Mouse (Mus musculus): ENCODE results near the gene Cbfb. TPM values are rescaled to one million over a fixed set of nuclear protein-coding genes. Genes with fewer than 3 reads are reported as not detected.
"Not testable (repeated sequence)": the region's sequence is repeated elsewhere in the genome, so short reads cannot be mapped to it uniquely, and the experiment has no call there.

The Cbfb gene
- polyA plus RNA-seq, 1 experiment from 2014 or later: 52.5 TPM

- H3K36me3 ChIP-seq (ENCODE audit: control insufficient read depth, insufficient read depth, low read length): peaks cover 3% of the 10 kb centered on the region; the same call in 1 of the 2 replicates
- H3K27ac ChIP-seq (ENCODE audit: low read depth): peak overlapping the region; percentile 99
- peak overlapping the region; percentile 98 for H3K9ac ChIP-seq (ENCODE audit: low read length)
- H3K4me2 ChIP-seq (ENCODE audit: low read length): peak overlapping the region; percentile 68
- H3K27me3 ChIP-seq (replicated peaks; ENCODE audit: control insufficient read depth, insufficient read depth, low read length): no peaks in the 10 kb centered on the region
- DNase-seq (ENCODE audit: low spot score) (no peak), ATAC-seq (replicated peaks; ENCODE audit: low FRiP score, low TSS enrichment, low read depth) (peak; percentile 42)
- WGBS: under 1% methylated on average over 5 of the region's 5 CpGs
- H3K4me1 ChIP-seq (replicated peaks; ENCODE audit: control insufficient read depth, insufficient read depth, low read length): peaks cover 9% of the 10 kb centered on the region
- H3K9me3 ChIP-seq (ENCODE audit: control insufficient read depth, low read length): no peaks in the 10 kb centered on the region
- peak overlapping the region; percentile 85 for H3K4me3 ChIP-seq (ENCODE audit: low read depth, low read length)
Measured at GRCm38 (mm10) chr8:105170041-105170380, 463 bp upstream of the Cbfb start.

DNA sequence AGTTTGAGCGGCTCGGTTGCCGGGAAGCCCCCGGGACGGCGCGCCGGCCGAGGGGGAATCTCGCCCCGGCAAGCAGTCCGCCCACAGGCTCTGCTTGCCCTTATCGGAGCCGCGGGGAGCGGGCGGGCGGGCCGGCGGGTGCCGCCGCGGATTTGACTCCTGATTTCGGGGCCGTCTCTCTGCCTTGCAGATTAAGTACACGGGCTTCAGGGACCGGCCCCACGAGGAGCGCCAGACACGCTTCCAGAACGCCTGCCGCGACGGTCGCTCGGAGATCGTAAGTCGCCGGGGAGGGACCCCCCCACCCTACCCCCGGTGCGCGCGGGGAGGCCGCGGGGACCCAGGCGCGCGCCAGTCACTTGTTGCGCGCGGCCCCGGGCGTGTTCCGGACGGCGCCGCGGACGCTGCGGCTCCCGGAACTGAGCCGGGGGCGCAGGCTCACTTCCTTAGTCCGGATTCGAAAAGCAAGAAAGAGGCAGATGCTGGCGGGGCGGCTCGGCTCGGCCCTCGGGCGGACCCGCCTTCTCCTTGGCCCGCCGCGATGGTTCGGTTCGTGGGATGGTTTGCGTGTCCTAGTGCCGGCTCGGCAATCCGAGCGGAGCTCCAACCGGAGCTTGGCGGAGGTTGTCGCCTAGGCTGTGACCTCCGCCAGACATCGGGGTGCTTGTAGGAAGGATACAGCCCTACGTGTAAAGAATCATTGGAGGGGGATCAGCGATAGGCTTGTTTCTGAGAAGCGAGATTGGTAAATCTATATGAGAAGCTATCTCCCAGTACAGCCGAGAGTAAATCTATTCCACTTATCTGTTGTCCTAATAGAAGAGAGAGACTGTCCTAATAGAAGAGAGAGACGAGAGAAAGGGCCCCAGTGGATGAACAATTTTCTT is 885 bp downstream of the Cbfb start:
- WGBS: under 1% methylated on average over 86 of the region's 92 CpGs
- Histone ChIP-seq H3K27ac (ENCODE audit: low read depth) (peak overlapping the region; percentile 99), H3K36me3 (ENCODE audit: control insufficient read depth, insufficient read depth, low read length) (peaks cover 10% of the 10 kb centered on the region; the same call in 1 of the 2 replicates), H3K4me1 (replicated peaks; ENCODE audit: control insufficient read depth, insufficient read depth, low read length) (peaks cover 9% of the 10 kb centered on the region), H3K4me2 (ENCODE audit: low read length) (peak overlapping the region; percentile 76), H3K4me3 (ENCODE audit: low read depth, low read length) (peak overlapping the region; percentile 85), H3K9me3 (ENCODE audit: control insufficient read depth, low read length) (no peaks in the 10 kb centered on the region), H3K9ac (ENCODE audit: low read length) (peak overlapping the region; percentile 98), H3K27me3 (replicated peaks; ENCODE audit: control insufficient read depth, insufficient read depth, low read length) (no peaks in the 10 kb centered on the region)
- peak; percentile 89 for DNase-seq (ENCODE audit: low spot score)
- peak; percentile 51 for ATAC-seq (replicated peaks; ENCODE audit: low FRiP score, low TSS enrichment, low read depth)

GRCm38 (mm10) chr8:105172003-105172362 is 1.5 kb downstream of the Cbfb start:
- Histone ChIP-seq H3K4me3 (ENCODE audit: low read depth, low read length) (peak overlapping the region; percentile 85), H3K36me3 (ENCODE audit: control insufficient read depth, insufficient read depth, low read length) (peaks cover 16% of the 10 kb centered on the region), H3K27ac (ENCODE audit: low read depth) (no peak overlapping the region), H3K4me1 (replicated peaks; ENCODE audit: control insufficient read depth, insufficient read depth, low read length) (peaks cover 9% of the 10 kb centered on the region), H3K9me3 (ENCODE audit: control insufficient read depth, low read length) (no peaks in the 10 kb centered on the region), H3K27me3 (replicated peaks; ENCODE audit: control insufficient read depth, insufficient read depth, low read length) (no peaks in the 10 kb centered on the region), H3K4me2 (ENCODE audit: low read length) (peak overlapping the region; percentile 76), H3K9ac (ENCODE audit: low read length) (peak overlapping the region; percentile 98)
- WGBS: 24% methylated on average over 6 of the region's 6 CpGs
- DNase-seq (ENCODE audit: low spot score) (no peak), ATAC-seq (replicated peaks; ENCODE audit: low FRiP score, low TSS enrichment, low read depth) (no peak)

- not testable (repeated sequence) for ATAC-seq (replicated peaks; ENCODE audit: low FRiP score, low TSS enrichment, low read depth); H3K4me3 ChIP-seq (ENCODE audit: low read depth, low read length); DNase-seq (ENCODE audit: low spot score); H3K9me3 ChIP-seq (ENCODE audit: control insufficient read depth, low read length); H3K9ac ChIP-seq (ENCODE audit: low read length); H3K27ac ChIP-seq (ENCODE audit: low read depth); H3K4me2 ChIP-seq (ENCODE audit: low read length); H3K4me1 ChIP-seq (replicated peaks; ENCODE audit: control insufficient read depth, insufficient read depth, low read length); H3K27me3 ChIP-seq (replicated peaks; ENCODE audit: control insufficient read depth, insufficient read depth, low read length)
- over 99% methylated on average over 3 of the region's 3 CpGs for WGBS
- peaks cover 35% of the 10 kb centered on the region for H3K36me3 ChIP-seq (ENCODE audit: control insufficient read depth, insufficient read depth, low read length)
Measured at GRCm38 (mm10) chr8:105175287-105175686, 4.8 kb downstream of the Cbfb start.

DNA sequence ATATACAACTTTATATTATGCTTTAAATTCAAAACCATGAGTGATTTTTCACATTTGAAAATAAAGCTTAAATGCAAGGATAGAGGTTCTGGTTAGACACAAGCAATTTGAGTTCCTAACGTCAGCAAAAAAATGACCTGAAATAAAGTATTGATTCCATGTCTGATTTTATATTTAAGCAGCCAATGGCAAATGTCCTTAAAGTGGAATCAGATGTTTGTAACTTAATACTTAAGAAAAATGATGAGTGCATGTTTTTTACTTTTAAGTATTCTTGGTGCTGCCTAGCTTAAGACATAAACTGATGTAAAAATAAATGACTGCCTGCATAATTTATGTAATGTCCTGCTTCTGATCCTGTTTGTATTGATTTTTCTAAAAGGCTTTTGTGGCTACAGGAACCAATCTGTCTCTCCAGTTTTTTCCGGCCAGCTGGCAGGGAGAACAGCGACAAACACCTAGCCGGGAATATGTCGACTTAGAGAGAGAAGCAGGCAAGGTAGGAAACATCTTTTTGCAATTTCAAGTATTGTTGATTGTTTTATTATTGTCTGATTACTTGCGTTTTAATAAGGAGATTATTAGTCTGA is 7.8 kb downstream of the Cbfb start:
- Histone ChIP-seq H3K27me3 (replicated peaks; ENCODE audit: control insufficient read depth, insufficient read depth, low read length) (no peaks in the 10 kb centered on the region), H3K4me1 (replicated peaks; ENCODE audit: control insufficient read depth, insufficient read depth, low read length) (no peaks in the 10 kb centered on the region; the same call in 1 of the 2 replicates), H3K27ac (ENCODE audit: low read depth) (no peak overlapping the region), H3K4me2 (ENCODE audit: low read length) (no peak overlapping the region), H3K9me3 (ENCODE audit: control insufficient read depth, low read length) (no peaks in the 10 kb centered on the region), H3K9ac (ENCODE audit: low read length) (no peak overlapping the region), H3K4me3 (ENCODE audit: low read depth, low read length) (no peak overlapping the region), H3K36me3 (ENCODE audit: control insufficient read depth, insufficient read depth, low read length) (peaks cover 48% of the 10 kb centered on the region)
- DNase-seq (ENCODE audit: low spot score) (no peak), ATAC-seq (replicated peaks; ENCODE audit: low FRiP score, low TSS enrichment, low read depth) (no peak)
- 83% methylated on average over 6 of the region's 6 CpGs for WGBS

GRCm38 (mm10) chr8:105182201-105182600 is 11.7 kb downstream of the Cbfb start:
- H3K4me3 ChIP-seq (ENCODE audit: low read depth, low read length): no peak overlapping the region
- H3K9ac ChIP-seq (ENCODE audit: low read length): no peak overlapping the region
- no peaks in the 10 kb centered on the region for H3K9me3 ChIP-seq (ENCODE audit: control insufficient read depth, low read length)
- ATAC-seq (replicated peaks; ENCODE audit: low FRiP score, low TSS enrichment, low read depth) (no peak), DNase-seq (ENCODE audit: low spot score) (no peak)
- no peak overlapping the region for H3K4me2 ChIP-seq (ENCODE audit: low read length)
- 75% methylated on average over 1 of the region's 1 CpGs for WGBS
- no peaks in the 10 kb centered on the region; the same call in 1 of the 2 replicates for H3K4me1 ChIP-seq (replicated peaks; ENCODE audit: control insufficient read depth, insufficient read depth, low read length)
- peaks cover 44% of the 10 kb centered on the region for H3K36me3 ChIP-seq (ENCODE audit: control insufficient read depth, insufficient read depth, low read length)
- no peak overlapping the region for H3K27ac ChIP-seq (ENCODE audit: low read depth)
- no peaks in the 10 kb centered on the region for H3K27me3 ChIP-seq (replicated peaks; ENCODE audit: control insufficient read depth, insufficient read depth, low read length)

DNA sequence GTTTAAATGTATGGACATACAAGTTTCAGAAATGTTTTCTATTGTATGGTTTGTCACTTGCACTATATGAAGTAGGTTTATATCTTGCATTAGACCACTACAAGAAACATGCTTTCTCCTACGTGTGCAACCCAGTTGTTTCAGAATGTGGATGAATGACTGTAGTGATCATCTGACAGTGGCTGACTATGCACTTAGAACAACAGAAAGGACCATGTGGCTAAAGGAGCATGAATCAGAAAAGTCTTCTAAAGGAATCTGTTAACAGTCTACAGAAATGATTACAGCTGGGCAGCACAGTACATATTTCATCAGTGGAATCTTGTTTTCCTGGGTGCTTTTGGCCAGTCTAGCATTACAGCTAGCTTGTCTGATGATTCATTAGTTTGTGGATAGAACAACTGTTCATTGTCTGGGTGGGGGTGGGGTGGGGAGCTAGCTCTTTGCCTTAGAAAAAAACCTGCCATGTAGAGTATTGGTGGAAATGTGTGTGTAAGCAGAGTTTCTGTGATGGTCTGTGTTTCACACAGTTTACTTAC is 16.1 kb downstream of the Cbfb start:
- WGBS: 58% methylated on average over 1 of the region's 1 CpGs
- H3K9ac ChIP-seq (ENCODE audit: low read length): no peak overlapping the region
- no peak overlapping the region for H3K4me3 ChIP-seq (ENCODE audit: low read depth, low read length)
- no peaks in the 10 kb centered on the region for H3K9me3 ChIP-seq (ENCODE audit: control insufficient read depth, low read length)
- ATAC-seq (replicated peaks; ENCODE audit: low FRiP score, low TSS enrichment, low read depth) (no peak), DNase-seq (ENCODE audit: low spot score) (no peak)
- H3K4me2 ChIP-seq (ENCODE audit: low read length): no peak overlapping the region
- H3K4me1 ChIP-seq (replicated peaks; ENCODE audit: control insufficient read depth, insufficient read depth, low read length): no peaks in the 10 kb centered on the region; the same call in 1 of the 2 replicates
- no peak overlapping the region for H3K27ac ChIP-seq (ENCODE audit: low read depth)
- H3K27me3 ChIP-seq (replicated peaks; ENCODE audit: control insufficient read depth, insufficient read depth, low read length): no peaks in the 10 kb centered on the region
- H3K36me3 ChIP-seq (ENCODE audit: control insufficient read depth, insufficient read depth, low read length): peaks cover 24% of the 10 kb centered on the region

DNA sequence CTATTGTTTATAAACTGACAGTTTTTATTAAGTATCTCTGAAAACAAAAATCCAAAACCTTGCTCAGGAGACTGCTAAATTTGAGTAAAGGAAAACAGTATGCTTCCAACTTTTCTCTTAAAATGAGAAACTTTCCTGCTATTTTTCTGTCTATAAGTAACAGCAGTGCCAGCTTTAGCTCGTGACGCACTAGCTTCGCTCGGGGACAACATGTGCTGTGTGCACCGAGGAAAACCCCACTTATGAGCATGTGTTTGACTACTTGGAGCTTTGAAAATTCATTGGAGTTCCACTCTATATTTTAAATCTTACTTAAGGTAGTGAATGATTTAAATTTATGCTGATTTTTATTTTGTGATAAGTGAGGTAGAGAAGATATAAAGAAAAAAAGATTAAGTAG is 21.7 kb downstream of the Cbfb start:
- 91% methylated on average over 5 of the region's 5 CpGs for WGBS
- no peaks in the 10 kb centered on the region for H3K27me3 ChIP-seq (replicated peaks; ENCODE audit: control insufficient read depth, insufficient read depth, low read length)
- H3K36me3 ChIP-seq (ENCODE audit: control insufficient read depth, insufficient read depth, low read length): peaks cover 45% of the 10 kb centered on the region
- no peaks in the 10 kb centered on the region for H3K9me3 ChIP-seq (ENCODE audit: control insufficient read depth, low read length)
- ATAC-seq (replicated peaks; ENCODE audit: low FRiP score, low TSS enrichment, low read depth) (no peak), DNase-seq (ENCODE audit: low spot score) (no peak)
- no peak overlapping the region for H3K27ac ChIP-seq (ENCODE audit: low read depth)
- H3K4me3 ChIP-seq (ENCODE audit: low read depth, low read length): no peak overlapping the region
- no peaks in the 10 kb centered on the region for H3K4me1 ChIP-seq (replicated peaks; ENCODE audit: control insufficient read depth, insufficient read depth, low read length)
- H3K4me2 ChIP-seq (ENCODE audit: low read length): no peak overlapping the region
- no peak overlapping the region for H3K9ac ChIP-seq (ENCODE audit: low read length)

Data from intestine, embryonic 14.5 days (tissue).